Mouse (Mus musculus) cortical plate, adult 2 months (tissue): ENCODE data around the gene Tmem212. TPM values are rescaled to one million over a fixed set of nuclear protein-coding genes. Genes with fewer than 3 reads are reported as not detected.

ENCODE experiments used
- H3K27ac ChIP-seq: fragments of 200-500 bp; 2 replicates; pipeline ENCODE4 v1.5.1; 2012; ENCODE audit warnings: low read length, control low read depth, inconsistent platforms; ENCODE audit not compliant: insufficient read depth
- H3K4me1 ChIP-seq: fragments of 200-500 bp; 2 replicates; pipeline ENCODE4 v1.6.1; 2011; ENCODE audit warnings: low read length; ENCODE audit not compliant: control insufficient read depth, insufficient read depth
- H3K4me3 ChIP-seq: fragments of 200-500 bp; 2 replicates; pipeline ENCODE4 v1.5.1; 2011; ENCODE audit warnings: mild to moderate bottlenecking, low read length, control low read depth; ENCODE audit not compliant: insufficient read depth
- CTCF ChIP-seq: fragments of 200-500 bp; IDR thresholded peaks from 2 replicates; pipeline ENCODE4 v1.5.1; 2011; ENCODE audit warnings: mild to moderate bottlenecking, control low read depth, low read length; ENCODE audit not compliant: insufficient read depth; ENCODE audit errors: extremely low read depth
- POLR2A ChIP-seq: fragments of 200-500 bp; IDR thresholded peaks from 2 replicates; pipeline ENCODE4 v1.6.1; 2011; ENCODE audit warnings: mild to moderate bottlenecking, low read length, control low read depth; ENCODE audit not compliant: insufficient read depth; ENCODE audit errors: extremely low read depth
- polyA plus RNA-seq: library from polyadenylated mRNA; depleted of rRNA; stranded (reverse); fragments of >200 nt; gene quantifications from 2 replicates; pipeline ENCODE4 v1.2.3, GENCODE M21; 2012

Gene Tmem212
- polyA plus RNA-seq, 1 experiment, result 3.3 TPM

GRCm38 (mm10) chr3:27929219-27929618, 33.1 kb upstream of the Tmem212 start:
- Histone ChIP-seq H3K4me1 (no peaks in the 10 kb centered on the region), H3K4me3 (no peak overlapping the region), H3K27ac (no peak overlapping the region)
- TF ChIP-seq CTCF, result no peak
- no peak for TF ChIP-seq POLR2A

GRCm38 (mm10) chr3:27924037-27924436, 27.9 kb upstream of the Tmem212 start:
- Histone ChIP-seq H3K4me3 (no peak overlapping the region), H3K4me1 (no peaks in the 10 kb centered on the region), H3K27ac (no peak overlapping the region)
- TF ChIP-seq POLR2A (no peak), CTCF (no peak)

GRCm38 (mm10) chr3:27921268-27922020, 25.3 kb upstream of the Tmem212 start:
- H3K4me3 ChIP-seq, result no peak overlapping the region
- TF ChIP-seq POLR2A (no peak), CTCF (no peak)
- no peaks in the 10 kb centered on the region for H3K4me1 ChIP-seq
- no peak overlapping the region for H3K27ac ChIP-seq

GRCm38 (mm10) chr3:27918656-27919436, 22.7 kb upstream of the Tmem212 start:
- TF ChIP-seq CTCF (no peak), POLR2A (no peak)
- Histone ChIP-seq H3K4me3 (no peak overlapping the region), H3K27ac (no peak overlapping the region), H3K4me1 (no peaks in the 10 kb centered on the region)

- no peak overlapping the region for H3K4me3 ChIP-seq
- TF ChIP-seq POLR2A (no peak), CTCF (no peak)
- no peak overlapping the region for H3K27ac ChIP-seq
- H3K4me1 ChIP-seq, result no peaks in the 10 kb centered on the region
These were observed 12.8 kb upstream of the Tmem212 start for GRCm38 (mm10) chr3:27909016-27909415.

- no peak overlapping the region for H3K4me3 ChIP-seq
- no peak overlapping the region for H3K27ac ChIP-seq
- TF ChIP-seq POLR2A (no peak), CTCF (no peak)
- no peaks in the 10 kb centered on the region for H3K4me1 ChIP-seq
These were observed 12.1 kb upstream of the Tmem212 start for GRCm38 (mm10) chr3:27908316-27908715.

- TF ChIP-seq POLR2A (no peak), CTCF (no peak)
- no peak overlapping the region for H3K27ac ChIP-seq
- no peak overlapping the region for H3K4me3 ChIP-seq
- H3K4me1 ChIP-seq, result no peaks in the 10 kb centered on the region
These were observed 11.1 kb upstream of the Tmem212 start for GRCm38 (mm10) chr3:27907301-27907700.

- TF ChIP-seq POLR2A (no peak), CTCF (no peak)
- no peak overlapping the region for H3K4me3 ChIP-seq
- no peaks in the 10 kb centered on the region for H3K4me1 ChIP-seq
- no peak overlapping the region for H3K27ac ChIP-seq
These were observed 10.6 kb upstream of the Tmem212 start for GRCm38 (mm10) chr3:27906647-27907209.

- no peak for TF ChIP-seq POLR2A
- no peak for TF ChIP-seq CTCF
- Histone ChIP-seq H3K27ac (no peak overlapping the region), H3K4me3 (no peak overlapping the region), H3K4me1 (no peaks in the 10 kb centered on the region)
These were observed 8.6 kb upstream of the Tmem212 start for GRCm38 (mm10) chr3:27904659-27905330.
